Mouse (Mus musculus) adrenal gland, adult 8-10 months (tissue): ENCODE results near the gene Gls. TPM values are rescaled to one million over a fixed set of nuclear protein-coding genes. Genes with fewer than 3 reads are reported as not detected.

Experiments
- DNase-seq: peaks from one replicate; pipeline ENCODE4 v3.0.0; 2022
- total RNA-seq, 4 experiments: library from RNA; stranded (reverse); gene quantifications; 2 replicates each; pipeline ENCODE4 v1.2.4; 2022

The Gls gene
- total RNA-seq, 4 experiments from 2014 or later, result 106 to 141 (median 122) TPM

GRCm38 (mm10) chr1:52154890-52155289, 78.1 kb downstream of the Gls start:
- DNase-seq, result peak; percentile 35

- no peak for DNase-seq
Measured at GRCm38 (mm10) chr1:52152936-52153335, 80.1 kb downstream of the Gls start.

- DNase-seq, result peak; percentile 42
Measured at GRCm38 (mm10) chr1:52152369-52152768, 80.7 kb downstream of the Gls start.

- no peak for DNase-seq
Measured at GRCm38 (mm10) chr1:52151166-52151565, 81.9 kb downstream of the Gls start.

- DNase-seq, result no peak
Measured at GRCm38 (mm10) chr1:52150676-52151075, 82.4 kb downstream of the Gls start.

- DNase-seq, result no peak
Measured at GRCm38 (mm10) chr1:52149934-52150346, 83.1 kb downstream of the Gls start.

- DNase-seq, result no peak
Measured at GRCm38 (mm10) chr1:52148696-52149095, 84.3 kb downstream of the Gls start.

GRCm38 (mm10) chr1:52148178-52148577, 84.9 kb downstream of the Gls start:
- no peak for DNase-seq

GRCm38 (mm10) chr1:52147431-52147830, 85.6 kb downstream of the Gls start:
- DNase-seq, result no peak

GRCm38 (mm10) chr1:52146214-52146970, 86.6 kb downstream of the Gls start:
- DNase-seq, result no peak

- DNase-seq, result no peak
Measured at GRCm38 (mm10) chr1:52144907-52145306, 88.1 kb downstream of the Gls start.

- no peak for DNase-seq
Measured at GRCm38 (mm10) chr1:52143596-52144156, 89.4 kb downstream of the Gls start.

- no peak for DNase-seq
Measured at GRCm38 (mm10) chr1:52143191-52143590, 89.8 kb downstream of the Gls start.

GRCm38 (mm10) chr1:52142117-52142516, 90.9 kb downstream of the Gls start:
- no peak for DNase-seq

GRCm38 (mm10) chr1:52141482-52141881, 91.5 kb downstream of the Gls start:
- DNase-seq, result no peak

GRCm38 (mm10) chr1:52140534-52140933, 92.5 kb downstream of the Gls start:
- DNase-seq, result no peak

- no peak for DNase-seq
Measured at GRCm38 (mm10) chr1:52137292-52137691, 95.7 kb downstream of the Gls start.

- no peak for DNase-seq
Measured at GRCm38 (mm10) chr1:52133254-52133653, 99.8 kb downstream of the Gls start.

- no peak for DNase-seq
Measured at GRCm38 (mm10) chr1:52131787-52132377, 101.2 kb downstream of the Gls start.

GRCm38 (mm10) chr1:52129794-52130193, 103.2 kb downstream of the Gls start:
- no peak for DNase-seq

GRCm38 (mm10) chr1:52127350-52127749, 105.7 kb downstream of the Gls start:
- DNase-seq, result no peak

- DNase-seq, result no peak
Measured at GRCm38 (mm10) chr1:52124818-52125217, 108.2 kb downstream of the Gls start.

GRCm38 (mm10) chr1:52121052-52121451, 112.0 kb downstream of the Gls start:
- DNase-seq, result no peak

- no peak for DNase-seq
Measured at GRCm38 (mm10) chr1:52120191-52120590, 112.8 kb downstream of the Gls start.
